Mouse (Mus musculus): Measurements from ENCODE around the gene Kazald1. TPM values are rescaled to one million over a fixed set of nuclear protein-coding genes. Genes with fewer than 3 reads are reported as not detected.

Gene Kazald1
- polyA plus RNA-seq, 1 experiment from 2014 or later, result 9.8 TPM

DNA sequence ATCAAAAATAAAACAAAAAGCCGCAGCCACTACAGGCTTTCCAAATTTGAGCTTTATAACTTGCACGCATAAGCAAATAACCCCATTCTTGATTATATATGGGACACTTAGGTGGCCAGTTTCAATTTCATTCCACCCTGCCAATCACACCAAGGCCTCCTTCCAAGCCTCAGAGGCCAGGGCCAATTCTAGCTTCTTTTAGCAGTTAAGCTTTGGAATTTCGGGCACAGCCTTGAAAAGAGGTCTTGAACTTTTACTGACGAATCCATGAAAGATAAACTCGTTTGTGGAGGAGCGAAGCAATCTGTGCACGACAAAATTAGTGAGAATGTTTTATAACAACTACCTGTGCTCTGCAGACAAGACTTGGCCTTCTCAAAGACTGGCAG is 17.3 kb upstream of the Kazald1 start:
- H3K36me3 ChIP-seq (ENCODE audit: control insufficient read depth, insufficient read depth, low read length), result peaks cover 6% of the 10 kb centered on the region
- peak overlapping the region; percentile 98 for H3K27ac ChIP-seq (ENCODE audit: low read length)
- no peak for ATAC-seq (ENCODE audit: low read depth)
- H3K27me3 ChIP-seq (ENCODE audit: control insufficient read depth, insufficient read depth, low read depth, low read length), result no peaks in the 10 kb centered on the region
- no peaks in the 10 kb centered on the region for H3K9me3 ChIP-seq (ENCODE audit: control insufficient read depth, low read length)
- peak overlapping the region; percentile 68 for H3K4me3 ChIP-seq (ENCODE audit: low read length)
- peaks cover 18% of the 10 kb centered on the region for H3K4me1 ChIP-seq (replicated peaks; ENCODE audit: control insufficient read depth, insufficient read depth, low read length)
- WGBS, result 28% methylated on average over 7 of the region's 7 CpGs
- peak overlapping the region; percentile 80 for H3K9ac ChIP-seq (ENCODE audit: low read length)
- H3K4me2 ChIP-seq (ENCODE audit: low read depth, low read length), result peak overlapping the region; percentile 59

DNA sequence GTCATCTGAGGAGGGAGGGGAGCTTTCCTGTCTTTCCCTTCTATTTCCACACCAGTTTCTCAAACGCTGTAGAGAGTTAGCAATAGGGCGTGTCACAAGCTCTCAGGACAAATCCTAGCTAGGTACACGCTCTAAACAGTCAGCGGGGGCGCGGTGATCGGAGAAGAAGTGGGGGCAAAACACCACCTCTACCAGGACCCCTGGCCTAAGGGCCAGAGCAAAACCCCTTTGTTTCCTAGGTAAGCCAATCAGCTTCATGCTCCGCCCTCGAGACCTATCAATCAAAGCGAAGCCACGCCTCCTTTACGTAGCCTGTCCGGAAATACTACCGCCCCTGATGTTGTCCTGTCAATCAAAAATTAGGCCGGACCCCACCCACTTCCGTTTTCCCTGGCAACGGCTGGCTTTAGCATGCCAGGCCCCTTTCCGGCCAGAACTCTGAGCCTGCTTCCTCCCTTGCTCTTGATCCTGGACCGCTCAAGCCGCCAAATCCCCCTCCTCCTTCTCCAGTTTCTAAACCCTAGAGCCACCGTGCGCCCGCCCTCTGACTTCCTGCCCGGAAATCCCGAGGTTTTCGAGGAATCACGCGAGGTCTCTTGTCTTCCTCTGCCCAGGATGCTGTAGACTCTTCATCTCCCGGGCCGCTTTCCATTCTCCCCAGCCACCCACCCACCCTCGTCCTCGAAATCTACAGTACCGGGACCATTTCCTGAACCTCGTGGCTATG is 16.8 kb upstream of the Kazald1 start:
- Histone ChIP-seq H3K36me3 (ENCODE audit: control insufficient read depth, insufficient read depth, low read length) (peaks cover 4% of the 10 kb centered on the region; the same call in 1 of the 2 replicates), H3K27ac (ENCODE audit: low read length) (peak overlapping the region; percentile 98), H3K4me1 (replicated peaks; ENCODE audit: control insufficient read depth, insufficient read depth, low read length) (peaks cover 18% of the 10 kb centered on the region), H3K27me3 (ENCODE audit: control insufficient read depth, insufficient read depth, low read depth, low read length) (no peaks in the 10 kb centered on the region), H3K4me2 (ENCODE audit: low read depth, low read length) (peak overlapping the region; percentile 59), H3K9me3 (ENCODE audit: control insufficient read depth, low read length) (no peaks in the 10 kb centered on the region), H3K4me3 (ENCODE audit: low read length) (peak overlapping the region; percentile 68), H3K9ac (ENCODE audit: low read length) (peak overlapping the region; percentile 88)
- ATAC-seq (ENCODE audit: low read depth), result peak; percentile 94
- WGBS, result under 1% methylated on average over 34 of the region's 34 CpGs

GRCm38 (mm10) chr19:45058841-45059240 is 16.2 kb upstream of the Kazald1 start:
- Histone ChIP-seq H3K27ac (ENCODE audit: low read length) (peak overlapping the region; percentile 98), H3K4me2 (ENCODE audit: low read depth, low read length) (peak overlapping the region; percentile 59), H3K4me1 (replicated peaks; ENCODE audit: control insufficient read depth, insufficient read depth, low read length) (peaks cover 19% of the 10 kb centered on the region), H3K9ac (ENCODE audit: low read length) (peak overlapping the region; percentile 88), H3K9me3 (ENCODE audit: control insufficient read depth, low read length) (no peaks in the 10 kb centered on the region), H3K36me3 (ENCODE audit: control insufficient read depth, insufficient read depth, low read length) (peaks cover 2% of the 10 kb centered on the region; the same call in 1 of the 2 replicates), H3K4me3 (ENCODE audit: low read length) (peak overlapping the region; percentile 68), H3K27me3 (ENCODE audit: control insufficient read depth, insufficient read depth, low read depth, low read length) (0 out of 2 replicates have a peak, but pooled peaks cover 3% of the 10 kb centered on the region)
- no peak for ATAC-seq (ENCODE audit: low read depth)
- under 1% methylated on average over 14 of the region's 14 CpGs for WGBS

DNA sequence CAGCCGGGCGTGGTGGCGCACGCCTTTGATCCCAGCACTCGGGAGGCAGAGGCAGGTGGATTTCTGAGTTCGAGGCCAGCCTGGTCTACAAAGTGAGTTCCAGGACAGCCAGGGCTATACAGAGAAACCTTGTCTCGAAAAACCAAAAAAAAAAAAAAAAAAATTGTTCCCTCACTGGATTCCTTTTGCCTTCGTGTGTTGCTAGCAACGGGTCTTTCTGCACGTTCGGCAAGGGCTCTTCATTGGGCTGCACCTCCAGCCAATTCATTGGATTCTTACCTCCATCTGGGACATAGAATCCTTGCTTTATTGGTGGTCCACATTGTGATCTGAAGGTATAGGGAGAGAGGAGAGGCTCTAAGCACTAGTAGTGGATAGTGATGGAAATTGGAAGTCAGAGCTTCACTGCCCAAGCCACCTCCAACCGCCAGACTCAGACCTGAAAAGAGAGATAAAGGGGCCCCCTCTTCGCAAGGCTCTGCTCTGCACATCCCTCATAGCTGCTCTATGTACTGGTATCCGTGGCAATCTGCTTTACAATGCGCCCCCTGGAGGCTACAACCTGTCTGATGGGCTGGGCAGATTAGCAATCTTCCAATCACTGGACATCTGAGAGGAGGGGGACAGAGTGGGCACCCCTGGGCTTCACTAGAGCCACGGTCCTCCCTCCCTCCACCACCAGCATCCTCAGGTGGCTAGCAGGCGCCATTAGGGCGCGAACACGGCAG is 11.3 kb upstream of the Kazald1 start:
- Histone ChIP-seq H3K9me3 (ENCODE audit: control insufficient read depth, low read length) (no peaks in the 10 kb centered on the region), H3K4me2 (ENCODE audit: low read depth, low read length) (no peak overlapping the region), H3K27me3 (ENCODE audit: control insufficient read depth, insufficient read depth, low read depth, low read length) (peaks cover 41% of the 10 kb centered on the region), H3K4me3 (ENCODE audit: low read length) (no peak overlapping the region), H3K36me3 (ENCODE audit: control insufficient read depth, insufficient read depth, low read length) (no peaks in the 10 kb centered on the region), H3K27ac (ENCODE audit: low read length) (no peak overlapping the region), H3K4me1 (replicated peaks; ENCODE audit: control insufficient read depth, insufficient read depth, low read length) (peaks cover 8% of the 10 kb centered on the region), H3K9ac (ENCODE audit: low read length) (no peak overlapping the region)
- ATAC-seq (ENCODE audit: low read depth), result no peak; the same call in 1 of the 2 replicates
- WGBS, result 43% methylated on average over 19 of the region's 20 CpGs

DNA sequence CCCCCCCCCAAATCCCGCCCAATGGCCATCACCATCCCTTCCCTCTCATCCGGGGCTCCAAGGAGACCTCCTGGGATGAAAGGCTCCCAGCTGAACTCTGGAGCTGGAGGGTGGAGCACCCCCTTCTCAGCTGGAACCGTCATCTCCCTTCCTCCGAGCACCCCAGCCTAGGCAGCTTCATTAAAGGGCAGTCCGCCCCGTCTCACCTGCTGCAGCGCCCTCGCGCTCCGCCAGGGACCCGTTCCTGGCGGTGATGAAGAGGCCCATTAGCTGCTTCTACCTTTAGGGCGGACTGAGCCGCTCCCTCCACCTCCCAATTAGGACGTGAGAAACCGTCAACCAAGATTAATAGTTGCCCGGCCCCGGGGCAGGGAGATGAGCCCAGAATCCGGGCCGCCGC is 9.8 kb upstream of the Kazald1 start:
- 0 out of 2 replicates have a peak, but pooled peaks cover 3% of the 10 kb centered on the region for H3K4me1 ChIP-seq (replicated peaks; ENCODE audit: control insufficient read depth, insufficient read depth, low read length)
- ATAC-seq (ENCODE audit: low read depth), result no peak
- no peak overlapping the region for H3K4me2 ChIP-seq (ENCODE audit: low read depth, low read length)
- H3K4me3 ChIP-seq (ENCODE audit: low read length), result no peak overlapping the region
- H3K9me3 ChIP-seq (ENCODE audit: control insufficient read depth, low read length), result no peaks in the 10 kb centered on the region
- no peak overlapping the region for H3K9ac ChIP-seq (ENCODE audit: low read length)
- H3K36me3 ChIP-seq (ENCODE audit: control insufficient read depth, insufficient read depth, low read length), result no peaks in the 10 kb centered on the region
- no peak overlapping the region for H3K27ac ChIP-seq (ENCODE audit: low read length)
- 5% methylated on average over 21 of the region's 21 CpGs for WGBS
- H3K27me3 ChIP-seq (ENCODE audit: control insufficient read depth, insufficient read depth, low read depth, low read length), result peaks cover 41% of the 10 kb centered on the region

DNA sequence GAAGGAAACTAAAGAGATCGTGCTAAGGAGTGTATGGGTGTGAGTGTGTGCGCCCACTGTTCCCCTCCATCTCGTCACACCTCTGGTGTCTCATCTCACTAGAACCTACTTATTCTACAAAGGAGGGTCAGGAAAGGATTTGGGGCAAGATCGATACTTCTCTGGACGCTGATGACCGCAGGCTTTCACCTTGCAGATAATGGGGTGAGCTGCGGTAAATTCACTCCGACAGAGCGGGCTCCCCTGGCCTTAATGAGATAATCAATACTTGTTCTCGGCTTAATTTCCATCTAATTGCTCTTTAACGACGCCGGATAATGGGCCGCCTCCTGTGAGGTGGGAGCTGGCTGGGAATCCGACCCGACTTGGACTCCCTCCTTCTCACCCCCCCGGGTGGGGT is 7.9 kb upstream of the Kazald1 start:
- H3K27ac ChIP-seq (ENCODE audit: low read length), result no peak overlapping the region
- no peak overlapping the region for H3K4me3 ChIP-seq (ENCODE audit: low read length)
- peaks cover 41% of the 10 kb centered on the region for H3K27me3 ChIP-seq (ENCODE audit: control insufficient read depth, insufficient read depth, low read depth, low read length)
- no peaks in the 10 kb centered on the region for H3K9me3 ChIP-seq (ENCODE audit: control insufficient read depth, low read length)
- no peaks in the 10 kb centered on the region for H3K36me3 ChIP-seq (ENCODE audit: control insufficient read depth, insufficient read depth, low read length)
- ATAC-seq (ENCODE audit: low read depth), result no peak
- 0 out of 2 replicates have a peak, but pooled peaks cover 3% of the 10 kb centered on the region for H3K4me1 ChIP-seq (replicated peaks; ENCODE audit: control insufficient read depth, insufficient read depth, low read length)
- H3K4me2 ChIP-seq (ENCODE audit: low read depth, low read length), result no peak overlapping the region
- WGBS, result 28% methylated on average over 17 of the region's 17 CpGs
- no peak overlapping the region for H3K9ac ChIP-seq (ENCODE audit: low read length)

DNA sequence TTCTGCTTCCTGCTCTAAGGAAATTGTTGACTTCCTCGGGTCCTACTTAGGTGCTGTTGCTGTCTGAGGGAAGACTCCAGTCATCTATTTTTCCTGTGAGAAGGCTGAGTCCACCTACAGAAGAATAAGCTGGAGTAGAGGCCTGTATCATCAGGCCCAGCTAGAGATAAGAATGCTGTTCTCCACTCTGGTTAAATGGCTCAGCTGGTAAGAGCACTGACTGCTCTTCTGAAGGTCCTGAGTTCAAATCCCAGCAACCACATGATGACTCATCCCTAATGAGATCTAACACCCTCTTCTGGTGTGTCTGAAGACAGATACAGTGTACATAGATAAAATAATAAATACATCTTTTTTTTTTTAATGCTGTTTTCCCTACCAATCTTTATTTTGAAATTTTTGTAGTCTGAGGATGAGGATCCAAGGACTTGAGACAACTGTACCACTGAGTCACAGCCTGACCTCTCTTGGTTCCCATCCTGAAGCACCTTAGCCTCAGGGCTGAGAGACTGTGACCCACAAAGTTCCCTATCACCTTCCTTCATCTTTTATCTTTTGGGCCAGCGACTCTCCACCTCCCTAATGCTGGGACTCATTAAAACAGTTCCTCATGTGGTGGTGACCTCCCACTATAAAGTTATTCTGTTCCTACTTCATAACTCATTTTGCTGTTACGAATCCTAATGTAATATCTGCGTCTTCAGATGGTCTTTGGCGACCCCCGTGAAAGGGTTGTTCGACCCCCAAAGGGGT is 7.1 kb upstream of the Kazald1 start:
- no peak overlapping the region for H3K9ac ChIP-seq (ENCODE audit: low read length)
- no peak overlapping the region for H3K27ac ChIP-seq (ENCODE audit: low read length)
- H3K4me2 ChIP-seq (ENCODE audit: low read depth, low read length), result no peak overlapping the region
- no peaks in the 10 kb centered on the region for H3K9me3 ChIP-seq (ENCODE audit: control insufficient read depth, low read length)
- H3K4me1 ChIP-seq (replicated peaks; ENCODE audit: control insufficient read depth, insufficient read depth, low read length), result 0 out of 2 replicates have a peak, but pooled peaks cover 3% of the 10 kb centered on the region
- WGBS, result 77% methylated on average over 7 of the region's 7 CpGs
- no peak for ATAC-seq (ENCODE audit: low read depth)
- no peaks in the 10 kb centered on the region for H3K36me3 ChIP-seq (ENCODE audit: control insufficient read depth, insufficient read depth, low read length)
- peaks cover 41% of the 10 kb centered on the region for H3K27me3 ChIP-seq (ENCODE audit: control insufficient read depth, insufficient read depth, low read depth, low read length)
- H3K4me3 ChIP-seq (ENCODE audit: low read length), result no peak overlapping the region

DNA sequence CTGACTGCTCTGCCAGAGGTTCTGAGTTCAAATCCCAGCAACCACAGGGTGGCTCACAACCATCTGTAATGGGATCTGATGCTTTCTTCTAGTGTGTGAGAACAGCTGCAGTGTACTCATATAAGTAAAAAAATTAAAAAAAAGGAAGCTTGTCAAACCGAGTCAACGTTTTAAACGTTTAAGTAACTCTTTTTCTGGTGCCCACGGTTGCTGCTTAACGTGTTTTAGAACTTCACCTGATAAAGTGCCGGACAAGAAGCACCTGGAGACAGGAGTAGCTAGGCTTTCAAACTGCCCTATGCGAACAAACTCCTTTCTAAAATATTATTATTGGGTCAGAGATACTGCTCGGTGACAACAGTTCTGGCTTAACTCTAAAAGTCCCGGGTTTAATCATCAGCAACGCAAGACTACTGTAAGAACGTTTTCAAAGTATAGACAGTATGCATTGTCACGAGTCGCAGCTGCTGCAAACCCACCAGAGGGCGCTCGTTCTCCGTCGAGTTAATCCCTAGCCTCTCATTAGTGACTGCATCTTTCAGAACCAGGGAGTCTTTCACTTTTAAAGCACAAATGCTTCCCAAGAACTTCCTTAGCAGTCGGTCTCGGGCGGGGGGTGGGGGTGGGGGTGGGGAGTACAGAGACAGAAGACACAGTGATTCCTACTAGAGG is 1.0 kb upstream of the Kazald1 start:
- peaks cover 34% of the 10 kb centered on the region for H3K4me1 ChIP-seq (replicated peaks; ENCODE audit: control insufficient read depth, insufficient read depth, low read length)
- peak overlapping the region; percentile 76 for H3K4me3 ChIP-seq (ENCODE audit: low read length)
- peak; percentile 54 for ATAC-seq (ENCODE audit: low read depth)
- H3K4me2 ChIP-seq (ENCODE audit: low read depth, low read length), result peak overlapping the region; percentile 88
- peak overlapping the region; percentile 90 for H3K9ac ChIP-seq (ENCODE audit: low read length)
- 6% methylated on average over 20 of the region's 20 CpGs for WGBS
- peaks cover 30% of the 10 kb centered on the region for H3K27me3 ChIP-seq (ENCODE audit: control insufficient read depth, insufficient read depth, low read depth, low read length)
- no peaks in the 10 kb centered on the region for H3K36me3 ChIP-seq (ENCODE audit: control insufficient read depth, insufficient read depth, low read length)
- no peaks in the 10 kb centered on the region for H3K9me3 ChIP-seq (ENCODE audit: control insufficient read depth, low read length)
- H3K27ac ChIP-seq (ENCODE audit: low read length), result peak overlapping the region; percentile 97
